Mouse (Mus musculus) neural tube, embryonic 11.5 days (tissue): ENCODE results near the gene St6galnac5. TPM values are rescaled to one million over a fixed set of nuclear protein-coding genes. Genes with fewer than 3 reads are reported as not detected.

Experiments used
- ATAC-seq: fragments of 200-750 bp; cut with Nextera tagmentation; 2 replicates; pipeline ENCODE4 v1.8.0; 2017; ENCODE audit warnings: moderate number of reproducible peaks, mild to moderate bottlenecking, moderate TSS enrichment, moderate library complexity; ENCODE audit not compliant: insufficient read depth, low FRiP score, low TSS enrichment
- DNase-seq: peaks from one replicate; pipeline ENCODE4 v3.0.0-alpha.2; 2015; ENCODE audit warnings: low spot score
- H3K27ac ChIP-seq: fragments of 300-500 bp; sonication (generic); 2 replicates; pipeline ENCODE4 v1.5.1; 2014; ENCODE audit warnings: low read depth, mild to moderate bottlenecking, low read length
- H3K27me3 ChIP-seq: fragments of 300-500 bp; sonication (generic); 2 replicates; pipeline ENCODE4 v1.6.1; 2014; ENCODE audit warnings: mild to moderate bottlenecking, low read length, mixed read lengths; ENCODE audit not compliant: control insufficient read depth, insufficient read depth
- H3K36me3 ChIP-seq: fragments of 300-500 bp; sonication (generic); 2 replicates; pipeline ENCODE4 v1.6.1; 2014; ENCODE audit warnings: mild to moderate bottlenecking, low read length, moderate library complexity, mixed read lengths; ENCODE audit not compliant: control insufficient read depth, insufficient read depth
- H3K4me1 ChIP-seq: fragments of 300-500 bp; sonication (generic); 2 replicates; pipeline ENCODE4 v1.6.1; 2014; ENCODE audit warnings: low read length, mixed read lengths; ENCODE audit not compliant: control insufficient read depth, insufficient read depth
- H3K4me2 ChIP-seq: fragments of 300-500 bp; sonication (generic); 2 replicates; pipeline ENCODE4 v1.6.1; 2014; ENCODE audit warnings: low read depth, mild to moderate bottlenecking, moderate library complexity
- H3K4me3 ChIP-seq: fragments of 300-500 bp; sonication (generic); 2 replicates; pipeline ENCODE4 v1.5.1; 2014; ENCODE audit warnings: low read depth, low read length
- H3K9ac ChIP-seq: fragments of 300-500 bp; sonication (generic); 2 replicates; pipeline ENCODE4 v1.6.1; 2014; ENCODE audit warnings: mild to moderate bottlenecking, low read length
- H3K9me3 ChIP-seq: fragments of 300-500 bp; sonication (generic); 2 replicates; pipeline ENCODE4 v1.6.1; 2016; ENCODE audit warnings: low read length; ENCODE audit not compliant: control insufficient read depth
- WGBS: fragments of 180-500 bp; shearing (Covaris S2); extraction: QIAGEN DNeasy Blood & Tissue Kit; methylation state at CpG from one replicate; pipeline ENCODE4 v1.1.7; 2014; 5-methylcytosine and 5-hydroxymethylcytosine counted together
- polyA plus RNA-seq: library from polyadenylated mRNA; unstranded; fragments of >200 nt; fragmentation: Nextera tagmentation; extraction: Ambion mirVana; gene quantifications from 2 replicates; pipeline ENCODE4 v1.2.1, GENCODE M21; 2014

The St6galnac5 gene
- polyA plus RNA-seq, 1 experiment from 2014 or later, result 6.7 TPM

DNA sequence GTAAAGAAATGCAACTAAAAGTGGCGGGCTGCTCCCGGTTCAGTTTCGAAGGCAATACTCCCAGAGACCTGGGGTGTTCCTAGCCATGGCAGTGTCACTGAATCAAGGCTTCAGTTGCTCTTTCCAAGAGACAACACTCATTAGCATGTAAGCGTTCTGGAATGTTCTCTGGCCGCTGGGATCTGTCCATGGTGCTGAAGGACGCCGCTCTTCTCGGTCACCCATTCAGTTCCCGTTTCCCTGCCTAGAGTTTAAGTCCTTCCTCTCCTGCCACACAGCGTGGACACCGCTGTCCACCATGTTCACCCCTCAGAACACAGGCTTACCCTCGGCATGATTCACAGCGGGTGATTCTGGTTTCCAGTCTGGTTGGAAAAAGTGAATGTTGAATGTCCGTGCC is 160.8 kb downstream of the St6galnac5 start:
- Histone ChIP-seq H3K4me3 (no peak overlapping the region), H3K4me1 (no peaks in the 10 kb centered on the region), H3K27me3 (no peaks in the 10 kb centered on the region), H3K4me2 (no peak overlapping the region), H3K36me3 (no peaks in the 10 kb centered on the region), H3K9me3 (no peaks in the 10 kb centered on the region), H3K27ac (no peak overlapping the region), H3K9ac (no peak overlapping the region)
- 65% methylated on average over 14 of the region's 14 CpGs for WGBS
- peak; percentile 69 for DNase-seq
- ATAC-seq, result no peak

DNA sequence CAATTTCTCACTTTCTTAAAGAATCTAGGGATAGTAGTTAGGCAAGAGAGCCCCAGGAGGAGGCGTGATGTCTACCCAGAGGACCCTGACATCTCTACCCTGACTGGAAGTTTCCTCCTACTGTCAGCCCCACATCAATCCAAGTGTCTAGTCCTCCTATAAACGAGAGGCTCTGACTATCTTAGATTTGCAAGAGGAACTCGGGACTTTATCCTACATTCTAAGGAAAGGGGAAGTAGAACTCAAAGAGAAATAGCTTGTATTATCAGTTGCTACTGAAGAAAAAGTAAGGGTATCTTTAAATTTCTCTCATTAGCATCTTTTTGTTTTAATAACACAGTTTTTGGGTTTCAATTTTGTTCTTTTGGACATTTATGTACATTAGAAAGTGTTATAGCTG is 161.6 kb downstream of the St6galnac5 start:
- no peak overlapping the region for H3K4me3 ChIP-seq
- no peaks in the 10 kb centered on the region for H3K27me3 ChIP-seq
- DNase-seq (no peak), ATAC-seq (no peak)
- no peak overlapping the region for H3K27ac ChIP-seq
- no peak overlapping the region for H3K4me2 ChIP-seq
- no peaks in the 10 kb centered on the region for H3K9me3 ChIP-seq
- H3K36me3 ChIP-seq, result no peaks in the 10 kb centered on the region
- no peak overlapping the region for H3K9ac ChIP-seq
- H3K4me1 ChIP-seq, result no peaks in the 10 kb centered on the region
- WGBS, result 82% methylated on average over 3 of the region's 3 CpGs

DNA sequence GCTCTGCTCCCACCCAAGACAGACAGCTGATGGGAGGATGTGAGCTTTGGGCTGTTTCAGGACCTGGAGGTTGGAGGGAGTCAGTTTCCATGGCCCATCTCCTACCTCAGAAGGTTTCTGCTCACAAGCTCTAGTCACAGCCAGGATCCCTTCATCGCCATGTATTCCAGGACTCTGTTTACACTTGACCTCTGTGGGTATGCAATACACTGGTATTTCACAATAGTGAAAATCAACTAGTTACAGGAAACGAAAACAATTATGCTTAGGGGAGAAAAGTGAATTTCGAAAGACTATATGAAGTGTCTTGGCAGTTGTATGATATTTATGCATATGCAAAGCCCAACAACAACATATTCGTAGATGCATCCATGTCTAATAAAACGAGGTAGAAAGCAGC is 166.9 kb downstream of the St6galnac5 start:
- Histone ChIP-seq H3K4me3 (no peak overlapping the region), H3K36me3 (no peaks in the 10 kb centered on the region), H3K4me1 (no peaks in the 10 kb centered on the region), H3K9me3 (no peaks in the 10 kb centered on the region), H3K27me3 (no peaks in the 10 kb centered on the region), H3K4me2 (no peak overlapping the region), H3K9ac (no peak overlapping the region), H3K27ac (no peak overlapping the region)
- DNase-seq (no peak), ATAC-seq (no peak)
- 91% methylated on average over 5 of the region's 5 CpGs for WGBS

DNA sequence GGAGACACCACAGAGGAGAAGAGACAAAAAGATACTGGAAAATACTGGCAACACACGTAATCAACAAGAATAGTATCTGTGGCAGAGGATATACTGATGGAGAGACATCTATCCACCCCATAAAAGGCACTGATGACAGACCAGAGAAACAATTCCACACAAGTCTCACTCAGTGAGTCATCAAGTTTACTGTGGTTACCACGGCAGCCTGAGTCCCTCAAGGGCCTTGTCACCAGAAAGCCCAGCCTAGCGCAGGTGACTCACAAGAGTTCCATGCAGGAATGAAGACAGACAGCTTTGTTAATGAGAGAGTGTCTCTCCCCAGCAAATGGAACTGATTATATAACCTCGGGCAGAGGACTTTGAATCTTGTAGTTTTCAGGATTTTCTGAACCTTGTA is 168.1 kb downstream of the St6galnac5 start:
- Histone ChIP-seq H3K36me3 (no peaks in the 10 kb centered on the region), H3K27me3 (no peaks in the 10 kb centered on the region), H3K4me1 (no peaks in the 10 kb centered on the region), H3K9ac (no peak overlapping the region), H3K4me2 (no peak overlapping the region), H3K27ac (no peak overlapping the region), H3K4me3 (no peak overlapping the region), H3K9me3 (no peaks in the 10 kb centered on the region)
- 79% methylated on average over 4 of the region's 4 CpGs for WGBS
- DNase-seq (no peak), ATAC-seq (no peak)

DNA sequence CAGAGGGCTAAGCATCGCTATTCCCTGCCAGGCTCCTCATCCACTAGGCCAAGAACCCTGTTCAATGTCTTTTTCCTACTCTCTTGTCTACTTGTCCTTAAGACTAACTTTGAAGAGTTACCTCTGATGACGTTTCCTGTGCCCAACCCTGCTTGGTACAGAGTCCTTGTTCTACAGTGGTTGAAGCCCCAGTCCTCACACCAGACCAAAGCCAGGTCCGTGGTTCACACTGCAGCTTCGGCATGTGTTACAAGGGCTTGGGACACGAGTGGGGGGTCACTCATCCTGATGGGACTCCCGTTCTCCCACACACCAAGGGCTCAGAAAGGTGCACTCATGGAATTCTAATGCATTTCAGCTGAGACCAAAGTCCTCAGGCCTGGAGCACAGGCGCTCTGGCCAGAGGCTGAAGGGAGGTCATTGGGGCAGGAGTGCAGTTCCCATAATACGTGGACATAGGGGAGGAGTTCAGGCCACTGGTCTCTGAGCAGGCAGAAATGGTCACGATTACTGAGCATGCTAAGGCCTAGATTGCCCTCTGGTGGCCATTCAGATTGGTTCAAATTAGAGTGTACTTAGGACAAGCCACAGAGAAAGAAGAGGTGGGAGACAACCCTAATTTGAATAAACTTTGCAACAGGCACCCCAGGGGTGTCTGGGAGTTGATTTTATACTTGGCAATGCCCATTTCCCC is 182.2 kb downstream of the St6galnac5 start:
- no peaks in the 10 kb centered on the region for H3K4me1 ChIP-seq
- no peaks in the 10 kb centered on the region for H3K27me3 ChIP-seq
- DNase-seq (no peak), ATAC-seq (no peak)
- no peaks in the 10 kb centered on the region for H3K36me3 ChIP-seq
- H3K4me3 ChIP-seq, result no peak overlapping the region
- H3K9ac ChIP-seq, result no peak overlapping the region
- 86% methylated on average over 9 of the region's 9 CpGs for WGBS
- H3K4me2 ChIP-seq, result no peak overlapping the region
- no peaks in the 10 kb centered on the region for H3K9me3 ChIP-seq
- no peak overlapping the region for H3K27ac ChIP-seq

DNA sequence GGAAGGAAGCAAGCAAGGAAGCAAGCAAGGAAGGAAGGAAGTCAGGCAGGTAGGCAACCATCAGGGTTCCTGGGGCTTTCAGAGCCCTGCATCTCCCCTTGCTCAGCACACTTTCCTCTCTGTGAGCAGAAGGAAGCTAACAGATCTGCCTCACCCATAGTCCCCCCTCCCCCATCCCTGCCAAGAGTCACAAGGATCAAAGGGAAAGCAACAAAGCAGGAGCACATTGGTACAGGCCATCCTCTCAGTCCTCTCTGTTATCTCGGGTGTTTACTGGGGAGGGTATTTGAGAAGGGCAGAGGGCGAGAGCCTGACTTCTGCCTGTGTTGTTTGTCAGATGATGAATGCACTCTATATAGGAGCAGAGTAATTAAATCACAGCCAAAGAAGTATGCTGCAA is 184.7 kb downstream of the St6galnac5 start:
- ATAC-seq, result no peak
- DNase-seq, result no peak
- Histone ChIP-seq H3K9me3 (no peaks in the 10 kb centered on the region), H3K27ac (no peak overlapping the region), H3K4me2 (no peak overlapping the region), H3K27me3 (no peaks in the 10 kb centered on the region), H3K9ac (no peak overlapping the region), H3K4me1 (no peaks in the 10 kb centered on the region), H3K4me3 (no peak overlapping the region), H3K36me3 (no peaks in the 10 kb centered on the region)
- WGBS, result 11% methylated on average over 2 of the region's 2 CpGs

DNA sequence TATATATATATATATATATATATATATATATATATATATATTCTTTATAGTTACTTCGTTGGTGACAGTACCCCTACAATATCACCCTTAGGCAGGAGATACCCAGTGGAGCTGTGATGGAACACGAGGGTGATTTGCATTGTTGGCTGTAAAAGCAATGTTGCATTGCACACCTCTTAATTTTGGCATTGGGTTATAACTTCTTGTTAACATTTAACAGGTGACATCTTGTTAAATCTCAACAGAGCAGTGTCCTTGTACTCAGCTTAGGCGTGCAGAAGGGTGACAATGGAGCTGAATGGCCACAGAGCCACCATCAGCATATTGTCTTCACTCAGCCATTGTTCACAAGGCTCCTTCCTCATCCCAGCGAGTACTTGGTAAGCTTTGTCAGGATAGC is 185.8 kb downstream of the St6galnac5 start:
- DNase-seq, result no peak
- H3K4me1 ChIP-seq, result no peaks in the 10 kb centered on the region
- H3K36me3 ChIP-seq, result no peaks in the 10 kb centered on the region
- H3K4me2 ChIP-seq, result no peak overlapping the region
- ATAC-seq, result no peak
- no peaks in the 10 kb centered on the region for H3K27me3 ChIP-seq
- no peaks in the 10 kb centered on the region for H3K9me3 ChIP-seq
- no peak overlapping the region for H3K27ac ChIP-seq
- H3K9ac ChIP-seq, result no peak overlapping the region
- 81% methylated on average over 4 of the region's 4 CpGs for WGBS
- no peak overlapping the region for H3K4me3 ChIP-seq

DNA sequence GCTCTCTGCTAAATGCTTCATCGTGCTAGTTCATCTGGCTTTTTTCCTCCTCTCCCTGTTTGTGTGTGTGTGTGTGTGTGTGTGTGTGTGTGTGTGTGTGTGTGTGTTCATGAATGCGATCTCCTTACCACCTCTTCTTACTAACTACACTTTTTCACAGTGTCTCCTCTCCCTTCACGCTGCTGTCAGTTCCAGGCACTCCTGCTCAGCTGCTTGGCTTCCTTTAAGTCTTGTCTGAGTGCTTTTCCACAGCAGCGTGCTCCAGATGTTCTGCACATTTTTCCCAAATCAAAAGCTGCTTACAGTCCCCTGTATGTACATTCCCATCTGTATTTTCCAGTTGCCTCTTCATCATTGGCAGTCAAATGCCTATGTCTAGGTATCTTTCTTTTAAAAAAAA is 189.0 kb downstream of the St6galnac5 start:
- H3K4me1 ChIP-seq, result no peaks in the 10 kb centered on the region
- ATAC-seq (no peak), DNase-seq (no peak)
- no peaks in the 10 kb centered on the region for H3K27me3 ChIP-seq
- H3K4me3 ChIP-seq, result no peak overlapping the region
- no peaks in the 10 kb centered on the region for H3K9me3 ChIP-seq
- H3K36me3 ChIP-seq, result no peaks in the 10 kb centered on the region
- H3K27ac ChIP-seq, result no peak overlapping the region
- H3K4me2 ChIP-seq, result no peak overlapping the region
- 84% methylated on average over 4 of the region's 4 CpGs for WGBS
- H3K9ac ChIP-seq, result no peak overlapping the region

DNA sequence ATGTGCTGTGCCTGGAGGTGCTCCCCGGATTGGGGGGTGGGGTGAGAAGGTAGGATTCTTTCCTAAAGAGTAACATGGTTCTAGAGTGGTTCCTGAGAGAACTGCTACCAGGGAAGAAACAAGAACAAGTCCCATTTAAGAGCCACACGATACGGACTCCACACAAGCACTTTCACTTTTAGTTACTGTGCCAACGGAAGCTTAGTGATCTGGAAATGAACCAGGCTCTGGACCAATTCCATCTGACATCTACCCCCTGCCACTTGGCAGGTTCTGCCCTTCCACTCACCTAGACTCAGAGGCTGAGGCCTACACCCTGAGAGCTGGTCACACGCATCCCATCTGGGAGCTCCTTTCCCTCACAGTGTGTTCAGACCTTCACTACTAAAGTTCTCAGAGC is 189.4 kb downstream of the St6galnac5 start:
- no peaks in the 10 kb centered on the region for H3K4me1 ChIP-seq
- no peak for ATAC-seq
- H3K27me3 ChIP-seq, result no peaks in the 10 kb centered on the region
- no peaks in the 10 kb centered on the region for H3K36me3 ChIP-seq
- H3K4me3 ChIP-seq, result no peak overlapping the region
- no peak for DNase-seq
- no peaks in the 10 kb centered on the region for H3K9me3 ChIP-seq
- WGBS, result 91% methylated on average over 5 of the region's 5 CpGs
- H3K27ac ChIP-seq, result no peak overlapping the region
- no peak overlapping the region for H3K9ac ChIP-seq
- no peak overlapping the region for H3K4me2 ChIP-seq
